Mouse (Mus musculus) spleen, adult 10 weeks (tissue): Measurements from ENCODE around the gene Zrsr2. TPM values are rescaled to one million over a fixed set of nuclear protein-coding genes. Genes with fewer than 3 reads are reported as not detected.

Experiments used
- polyA plus RNA-seq: library from polyadenylated mRNA; stranded (reverse); fragments of 350-450 nt; fragmentation: Illumina TruSeq; extraction: RNeasy Lipid Tissue Mini Kit (QIAGEN cat#74804); gene quantifications from one replicate; pipeline ENCODE4 v1.2.3, GENCODE M21; 2015; ENCODE audit warnings: low replicate concordance; ENCODE audit not compliant: insufficient read depth

Zrsr2 gene
- 56.9 TPM for polyA plus RNA-seq

GRCm38 (mm10) chrX:163958467-163958875, at the start of gene Zrsr2:
Zrsr2 (minus strand) TSS chrX:163958661.

DNA sequence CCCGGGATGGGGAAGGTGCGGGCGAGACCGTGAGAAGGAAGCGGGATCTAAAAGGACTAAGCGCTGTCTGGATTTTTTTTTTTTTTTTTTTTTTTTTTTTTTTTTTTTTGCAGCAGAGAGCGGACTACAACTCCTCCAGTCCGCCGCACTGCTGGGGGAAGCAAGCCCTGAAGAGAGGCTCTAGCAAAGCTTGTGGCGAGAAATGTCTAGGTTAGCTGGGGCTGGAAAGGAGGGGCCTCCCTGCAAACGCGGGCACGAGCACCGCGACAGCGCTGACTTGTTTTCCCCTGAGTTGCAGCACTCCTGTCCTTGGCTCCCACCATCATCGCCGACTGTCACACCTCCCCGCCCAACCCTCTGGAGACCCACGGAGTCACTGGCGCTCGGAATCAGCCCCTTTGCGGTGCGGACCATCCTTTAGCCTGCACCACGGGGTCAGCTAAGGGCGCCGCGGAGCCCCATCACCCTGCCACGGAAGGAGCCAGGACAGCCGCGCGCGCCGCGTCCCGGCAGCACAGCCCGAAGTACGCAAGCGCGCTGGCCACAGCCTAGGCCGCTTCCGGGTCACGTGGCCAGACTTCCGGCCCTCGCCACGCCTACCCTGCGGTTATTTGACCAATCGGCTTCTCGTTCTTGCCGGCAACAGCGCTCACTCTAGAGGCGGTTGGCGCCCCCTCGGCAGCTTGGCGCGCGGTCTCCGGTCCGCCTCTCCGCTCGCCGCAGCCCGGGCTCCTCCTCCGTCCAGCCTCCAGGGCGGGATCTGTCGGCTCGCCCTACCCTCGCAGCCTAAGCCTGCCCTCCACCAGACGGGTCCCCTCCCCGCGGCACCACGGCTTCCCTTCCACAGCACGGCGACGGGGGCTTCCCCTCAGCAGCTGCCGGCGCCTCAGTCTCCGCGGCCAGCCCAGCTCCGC, 49.9 kb downstream of the Zrsr2 start, which contains the start of gene Ap1s2:
Ap1s2 (plus strand) TSS at position 681 of the 914 bp plus-strand sequence.

Other genes starting within 250 kb of the Zrsr2 start
- gene Rnf138rt1, start 197.3 kb downstream of the Zrsr2 start, polyA plus RNA-seq = not detected
- 56.5 TPM for gene Ap1s2, start 49.6 kb downstream of the Zrsr2 start, polyA plus RNA-seq
- 1.3 TPM for gene Car5b, start 69.3 kb upstream of the Zrsr2 start, polyA plus RNA-seq
- gene Siah1b, start 117.8 kb upstream of the Zrsr2 start, polyA plus RNA-seq = 5.3 TPM
- 0.98 TPM for gene Cltrn, start 130.2 kb upstream of the Zrsr2 start, polyA plus RNA-seq
- 0.14 TPM for gene Ace2, start 180.7 kb upstream of the Zrsr2 start, polyA plus RNA-seq